Mouse (Mus musculus) neural tube, embryonic 14.5 days (tissue): Measurements from ENCODE around the gene Zfp112. TPM values are rescaled to one million over a fixed set of nuclear protein-coding genes. Genes with fewer than 3 reads are reported as not detected.
A peak's percentile ranks its signal among the peaks of the same experiment; 100 is the strongest.

ENCODE experiments used
- ATAC-seq: fragments of 200-750 bp; cut with Nextera tagmentation; 2 replicates; pipeline ENCODE4 v1.8.0; 2017; ENCODE audit warnings: low read depth, mild to moderate bottlenecking, moderate TSS enrichment, moderate library complexity
- H3K27ac ChIP-seq: fragments of 300-500 bp; sonication (generic); 2 replicates; pipeline ENCODE4 v1.5.1; 2014; ENCODE audit warnings: low read depth, mild to moderate bottlenecking, control low read depth, low read length, moderate library complexity, mixed read lengths
- H3K27me3 ChIP-seq: fragments of 300-500 bp; sonication (generic); 2 replicates; pipeline ENCODE4 v1.6.1; 2014; ENCODE audit warnings: low read length; ENCODE audit not compliant: control insufficient read depth, insufficient read depth
- H3K36me3 ChIP-seq: fragments of 300-500 bp; sonication (generic); 2 replicates; pipeline ENCODE4 v1.6.1; 2014; ENCODE audit warnings: low read length, mixed read lengths; ENCODE audit not compliant: control insufficient read depth, insufficient read depth
- H3K4me1 ChIP-seq: fragments of 300-500 bp; sonication (generic); 2 replicates; pipeline ENCODE4 v1.6.1; 2014; ENCODE audit warnings: low read length; ENCODE audit not compliant: control insufficient read depth, insufficient read depth
- H3K4me2 ChIP-seq: fragments of 300-500 bp; sonication (generic); 2 replicates; pipeline ENCODE4 v1.6.1; 2014; ENCODE audit warnings: mild to moderate bottlenecking, low read depth, low read length, control low read depth
- H3K4me3 ChIP-seq: fragments of 300-500 bp; sonication (generic); 2 replicates; pipeline ENCODE4 v1.5.1; 2014; ENCODE audit warnings: low read depth, low read length, control low read depth, mixed read lengths
- H3K9ac ChIP-seq: fragments of 300-500 bp; sonication (generic); replicated peaks from 2 replicates; pipeline ENCODE4 v1.6.1; 2014; ENCODE audit warnings: low read depth, mild to moderate bottlenecking, control low read depth, low read length, mixed read lengths
- H3K9me3 ChIP-seq: fragments of 300-500 bp; sonication (generic); 2 replicates; pipeline ENCODE4 v1.6.1; 2016; ENCODE audit warnings: low read length; ENCODE audit not compliant: control insufficient read depth
- WGBS: fragments of 180-500 bp; shearing (Covaris S2); extraction: QIAGEN DNeasy Blood & Tissue Kit; methylation state at CpG from one replicate; pipeline ENCODE4 v1.1.7; 2014; 5-methylcytosine and 5-hydroxymethylcytosine counted together
- polyA plus RNA-seq: library from polyadenylated mRNA; unstranded; fragments of >200 nt; fragmentation: Nextera tagmentation; extraction: Ambion mirVana; gene quantifications from 2 replicates; pipeline ENCODE4 v1.2.1, GENCODE M21; 2014

Gene Zfp112
- polyA plus RNA-seq, 1 experiment from 2014 or later = 11.2 TPM

- Histone ChIP-seq H3K4me3 (peak within 1 kb of the TSS; percentile 39), H3K9ac (peak within 1 kb of the TSS; percentile 12; the same call in 1 of the 2 replicates), H3K4me1 (0 out of 2 replicates have a peak, but pooled peaks cover 2% of the 10 kb centered on the region), H3K4me2 (peak within 1 kb of the TSS; percentile 43), H3K27me3 (no peaks in the 10 kb centered on the region), H3K9me3 (no peaks in the 10 kb centered on the region), H3K36me3 (no peaks in the 10 kb centered on the region), H3K27ac (no peak within 1 kb of the TSS)
- peak; percentile 93 for ATAC-seq
- 13% methylated on average over 23 of the region's 23 CpGs for WGBS
Observed at GRCm38 (mm10) chr7:24174618-24175336, 62.7 kb downstream of the Zfp112 start, which contains the start of gene Zfp114. Gene Zfp114 (plus strand): TSS chr7:24175060.

DNA sequence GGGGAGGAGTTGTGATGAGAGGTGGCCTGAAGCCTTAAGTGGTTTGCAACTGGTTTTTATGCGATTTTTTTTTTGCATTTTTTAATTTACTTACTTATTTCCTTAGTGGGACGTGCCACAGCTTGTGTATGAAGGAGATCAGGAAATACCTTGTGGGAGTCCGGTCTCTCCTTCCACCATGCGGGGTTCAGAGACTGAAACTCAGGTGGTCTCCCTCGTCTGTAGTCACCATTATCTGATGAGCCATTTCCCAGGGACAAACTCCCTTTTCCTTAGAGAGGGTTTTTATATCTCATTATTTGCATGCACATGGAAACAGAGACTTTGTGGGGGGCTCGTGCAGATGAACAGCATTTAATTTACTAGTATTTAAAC lies 63.2 kb downstream of the Zfp112 start:
- 65% methylated on average over 6 of the region's 6 CpGs for WGBS
- no peaks in the 10 kb centered on the region for H3K27me3 ChIP-seq
- no peak overlapping the region; the same call in 1 of the 2 replicates for H3K9ac ChIP-seq
- H3K9me3 ChIP-seq = no peaks in the 10 kb centered on the region
- H3K4me3 ChIP-seq = peak overlapping the region; percentile 39
- no peak overlapping the region for H3K27ac ChIP-seq
- H3K36me3 ChIP-seq = no peaks in the 10 kb centered on the region
- ATAC-seq = peak; percentile 38; the same call in 1 of the 2 replicates
- H3K4me2 ChIP-seq = peak overlapping the region; percentile 43
- H3K4me1 ChIP-seq = 0 out of 2 replicates have a peak, but pooled peaks cover 2% of the 10 kb centered on the region

Other genes with a start within 250 kb of the Zfp112 start
- gene Vmn1r177, start 245.9 kb upstream of the Zfp112 start, polyA plus RNA-seq = not detected in 2 replicates
- not detected in 2 replicates for gene Vmn1r178, start 220.3 kb upstream of the Zfp112 start, polyA plus RNA-seq
- gene Vmn1r179, start 185.3 kb upstream of the Zfp112 start, polyA plus RNA-seq = not detected in 2 replicates
- not detected in 2 replicates for gene Vmn1r180, start 161.7 kb upstream of the Zfp112 start, polyA plus RNA-seq
- not detected in 2 replicates for gene Vmn1r181, start 137.7 kb upstream of the Zfp112 start, polyA plus RNA-seq
- gene V1rd19, start 110.6 kb upstream of the Zfp112 start, polyA plus RNA-seq = not detected in 2 replicates
- 0.01 TPM in 1 of 2 replicates, not detected in the other for gene Vmn1r183, start 59.1 kb upstream of the Zfp112 start, polyA plus RNA-seq
- gene Zfp180, start 30.4 kb upstream of the Zfp112 start, polyA plus RNA-seq = 38.6 and 41.8 TPM in 2 replicates
- gene Zfp235, start 21.9 kb downstream of the Zfp112 start, polyA plus RNA-seq = 27.8 and 32.4 TPM in 2 replicates
- 3.8 and 4.0 TPM in 2 replicates for gene Zfp114, start 62.7 kb downstream of the Zfp112 start, polyA plus RNA-seq
- 4.5 and 6.7 TPM in 2 replicates for gene Zfp111, start 99.1 kb downstream of the Zfp112 start, polyA plus RNA-seq
- gene Zfp109, start 125.2 kb downstream of the Zfp112 start, polyA plus RNA-seq = 3.8 and 4.5 TPM in 2 replicates
- gene Zfp108, start 142.5 kb downstream of the Zfp112 start, polyA plus RNA-seq = 7.0 and 7.2 TPM in 2 replicates
- gene Zfp93, start 158.1 kb downstream of the Zfp112 start, polyA plus RNA-seq = 6.4 and 8.9 TPM in 2 replicates
- 37.3 and 39.6 TPM in 2 replicates for gene Zfp61, start 188.9 kb downstream of the Zfp112 start, polyA plus RNA-seq
- 19.2 and 24.2 TPM in 2 replicates for gene Zfp94, start 204.4 kb downstream of the Zfp112 start, polyA plus RNA-seq
- 0.32 and 0.99 TPM in 2 replicates for gene Tescl, start 221.6 kb downstream of the Zfp112 start, polyA plus RNA-seq
- not detected in 2 replicates for gene Lypd5, start 236.9 kb downstream of the Zfp112 start, polyA plus RNA-seq